Mouse (Mus musculus) left cerebral cortex, adult 18-20 months (tissue): Measurements from ENCODE around the gene Cdc14a. TPM values are rescaled to one million over a fixed set of nuclear protein-coding genes. Genes with fewer than 3 reads are reported as not detected.

ENCODE experiments used
- DNase-seq, 2 experiments: peaks; one replicate each; pipeline ENCODE4 v3.0.0; 2021 to 2022; ENCODE audit warnings: low spot score in 2 of 2, mixed read lengths in 1 of 2
- long read RNA-seq, 2 experiments: library from polyadenylated mRNA; stranded (forward); transcript quantifications; one replicate each; pipeline ENCODE4 v2.0.0; 2021
- total RNA-seq, 2 experiments: library from RNA; stranded (reverse); gene quantifications; 2 replicates each; pipeline ENCODE4 v1.2.3; 2021

The Cdc14a gene
- total RNA-seq: 1 to 10 TPM; 3.4 to 3.6 TPM
- long read RNA-seq, experiment 1, partial matches to known transcripts: 1 of 3 reads
- long read RNA-seq, experiment 1, other reads (novel, unspliced or antisense): 1 of 3 reads
- long read RNA-seq, experiment 2, full-length matches to known transcripts: 1 of 1 reads
- long read RNA-seq, experiment 2, partial matches to known transcripts: 0 of 1 reads
- long read RNA-seq, experiment 2, other reads (novel, unspliced or antisense): 0 of 1 reads

GRCm38 (mm10) chr3:116423353-116424159 is at the start of gene Cdc14a:
TSS of gene Cdc14a (minus strand) at chr3:116424032.
- DNase-seq: peak; percentile 36 to 54

- no peak for DNase-seq
Observed at GRCm38 (mm10) chr3:116465709-116466108, 41.9 kb upstream of the Cdc14a start.

DNA sequence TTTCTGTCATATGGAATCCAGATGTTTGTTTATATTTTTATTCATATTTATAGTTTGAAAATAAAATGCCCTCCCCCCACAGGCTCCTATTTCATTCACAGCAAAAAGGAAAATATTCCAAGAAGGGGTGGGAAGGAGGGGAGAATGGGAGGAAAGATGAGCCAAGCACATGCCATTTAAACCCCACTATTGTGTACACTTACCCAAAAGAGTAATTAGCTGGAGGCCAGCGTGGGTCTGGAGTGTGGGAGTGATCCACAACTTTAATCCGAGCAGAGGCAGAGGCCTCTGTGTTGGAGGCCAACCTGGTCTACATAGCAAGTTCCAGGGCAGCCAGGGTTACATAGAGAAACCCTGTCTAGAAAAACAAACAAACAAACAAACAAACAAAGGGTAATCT is 40.5 kb upstream of the Cdc14a start:
- DNase-seq: no peak

GRCm38 (mm10) chr3:116461053-116461452 is 37.2 kb upstream of the Cdc14a start:
- no peak for DNase-seq

GRCm38 (mm10) chr3:116454529-116454928 is 30.7 kb upstream of the Cdc14a start:
- no peak for DNase-seq

DNA sequence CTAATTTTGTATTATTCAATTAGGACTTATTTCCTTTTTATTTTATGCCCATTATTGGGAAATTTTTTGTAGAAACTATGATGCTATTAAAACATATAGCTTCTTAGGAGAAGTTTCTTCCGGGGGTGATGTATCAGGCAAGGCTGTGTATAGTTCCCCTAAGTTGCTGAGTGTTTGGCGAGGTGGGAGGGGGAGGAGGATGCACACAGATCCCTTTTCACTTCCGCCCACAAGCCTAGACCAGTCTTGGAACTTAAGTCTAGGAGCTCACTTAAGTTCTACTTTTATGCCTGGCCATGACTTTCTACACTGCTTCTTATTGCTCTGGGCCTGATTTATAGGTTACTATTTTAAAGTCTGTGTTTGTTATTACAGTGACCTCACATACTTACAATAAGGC is 26.9 kb upstream of the Cdc14a start:
- no peak for DNase-seq

- DNase-seq: no peak
Observed at GRCm38 (mm10) chr3:116444327-116444726, 20.5 kb upstream of the Cdc14a start.

DNA sequence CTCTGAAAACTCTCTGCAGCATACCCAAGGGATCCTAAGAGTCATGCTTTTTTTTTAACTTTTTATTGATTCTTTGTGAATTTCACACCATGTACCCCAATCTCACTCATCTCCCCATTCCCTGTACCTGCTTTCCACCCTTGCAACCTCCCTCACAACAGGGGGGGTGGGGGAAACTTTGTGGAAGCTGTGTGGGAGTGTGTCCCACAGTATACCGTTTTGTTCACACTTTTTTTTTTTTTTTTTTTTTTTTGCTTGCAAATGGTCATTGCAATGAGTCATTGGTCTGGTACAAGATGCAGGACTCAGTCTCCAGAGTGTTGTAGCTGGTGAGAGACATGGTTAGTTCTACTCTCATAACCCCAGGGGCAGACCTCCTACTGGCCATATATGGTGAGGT is 19.0 kb upstream of the Cdc14a start:
- no peak for DNase-seq

GRCm38 (mm10) chr3:116441518-116442205 is 17.8 kb upstream of the Cdc14a start:
- no peak for DNase-seq

DNA sequence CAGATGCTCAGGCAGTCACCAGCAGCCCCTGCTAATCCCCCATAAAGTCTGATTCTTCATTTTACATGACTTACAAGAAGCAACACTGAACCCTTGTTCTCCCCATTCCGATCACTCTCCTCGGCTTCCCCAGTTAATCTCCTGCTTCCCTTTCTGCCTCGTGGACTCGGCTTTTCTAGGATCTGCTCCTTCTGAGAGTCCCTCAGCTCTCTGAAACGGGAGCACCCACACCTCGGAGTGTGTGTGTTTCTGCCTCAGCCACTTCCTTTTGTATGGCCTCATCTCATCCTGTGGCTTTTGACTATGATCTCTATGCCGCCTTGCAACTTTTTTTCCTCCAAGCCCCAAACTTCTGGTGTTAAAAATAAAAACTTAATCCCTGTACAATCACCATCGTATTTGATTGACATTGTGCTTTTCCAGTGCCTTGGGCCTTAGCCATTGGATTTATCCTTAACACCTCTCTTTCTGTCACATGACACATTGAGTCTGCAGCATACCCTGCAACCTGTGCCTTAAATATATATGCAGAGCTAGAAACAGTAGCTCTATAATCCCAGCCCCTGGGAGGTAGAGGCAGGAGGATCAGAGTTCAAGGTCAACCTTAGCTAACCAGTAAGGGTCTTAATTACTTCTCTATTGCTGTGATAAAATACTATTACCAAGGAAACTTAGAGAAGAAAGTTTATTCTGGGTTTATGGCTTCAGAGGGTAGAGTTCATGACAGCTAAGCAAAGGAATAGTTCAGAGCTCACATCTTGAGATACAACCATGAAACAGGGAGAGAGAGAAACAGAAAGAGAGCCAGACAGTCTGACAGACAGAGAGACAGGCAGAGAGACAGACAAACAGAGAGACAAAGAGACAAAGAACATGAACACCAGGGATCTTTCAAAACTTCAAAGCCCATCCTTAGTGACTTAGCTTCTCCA is 16.5 kb upstream of the Cdc14a start:
- no peak for DNase-seq

DNA sequence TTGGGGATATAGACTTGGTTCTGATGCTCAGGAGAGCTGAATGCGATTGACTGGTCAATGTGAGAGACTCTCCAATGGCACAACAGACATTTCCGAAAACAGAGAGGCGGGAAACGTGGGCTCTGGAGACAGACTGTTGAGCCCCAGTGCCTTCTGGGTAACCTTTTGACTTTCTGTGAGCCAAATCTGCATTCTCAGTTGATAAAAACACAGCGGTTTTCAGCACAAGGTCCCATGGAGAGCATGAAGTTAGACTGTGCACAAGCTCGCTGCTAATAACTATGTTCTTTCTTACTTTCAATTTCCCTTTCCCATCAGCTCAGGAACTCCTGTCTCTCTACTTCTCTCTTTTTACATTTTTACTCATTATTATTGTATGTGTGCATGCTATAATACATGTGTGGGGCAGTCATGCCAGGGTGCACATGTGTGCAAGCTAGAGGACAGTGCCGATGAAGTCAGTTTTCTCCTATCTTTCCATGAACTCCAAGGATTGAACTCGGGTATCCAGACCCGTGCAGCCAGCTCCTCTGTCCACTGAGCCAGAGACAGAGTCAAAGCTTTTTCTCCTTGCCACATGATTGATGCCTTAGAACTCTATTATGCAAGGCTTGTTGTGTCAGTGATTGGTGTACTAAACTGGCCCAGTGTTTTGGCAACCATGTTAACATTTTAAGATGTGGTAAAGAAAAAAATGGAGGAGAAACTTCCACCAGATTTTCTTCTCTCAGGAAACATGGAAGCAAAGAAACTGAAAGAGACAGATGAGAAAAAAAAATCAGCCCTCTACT is 13.2 kb upstream of the Cdc14a start:
- no peak for DNase-seq

DNA sequence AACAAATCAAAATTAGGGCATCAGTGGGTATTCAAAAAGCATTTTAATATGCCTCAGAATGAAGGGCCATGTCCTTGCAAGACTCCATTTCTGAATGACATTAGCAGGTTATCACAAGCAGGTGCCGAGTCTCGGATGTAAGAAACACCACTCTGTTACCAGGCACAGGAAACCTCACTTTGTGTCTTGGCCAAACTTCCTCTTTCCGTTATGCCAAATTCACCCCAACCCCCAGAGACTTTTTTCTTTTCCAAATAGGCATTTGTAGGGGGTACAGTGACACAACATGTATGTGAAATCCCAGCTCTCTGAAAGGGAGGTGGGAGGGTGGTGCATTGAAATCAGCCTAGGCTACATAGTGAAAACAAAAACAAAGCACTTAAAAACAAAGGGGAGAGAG is 12.3 kb upstream of the Cdc14a start:
- DNase-seq: no peak

- DNase-seq: no peak
Observed at GRCm38 (mm10) chr3:116434757-116435156, 10.9 kb upstream of the Cdc14a start.

GRCm38 (mm10) chr3:116425901-116426300 is 2.1 kb upstream of the Cdc14a start:
- no peak for DNase-seq

GRCm38 (mm10) chr3:116424973-116425284 is 1.1 kb upstream of the Cdc14a start:
- DNase-seq: peak; percentile 65 to 67

GRCm38 (mm10) chr3:116424160-116424972 is 534 bp upstream of the Cdc14a start:
- DNase-seq: no peak

- DNase-seq: peak; percentile 12 to 46
Observed at GRCm38 (mm10) chr3:116422795-116423352, 958 bp downstream of the Cdc14a start.

DNA sequence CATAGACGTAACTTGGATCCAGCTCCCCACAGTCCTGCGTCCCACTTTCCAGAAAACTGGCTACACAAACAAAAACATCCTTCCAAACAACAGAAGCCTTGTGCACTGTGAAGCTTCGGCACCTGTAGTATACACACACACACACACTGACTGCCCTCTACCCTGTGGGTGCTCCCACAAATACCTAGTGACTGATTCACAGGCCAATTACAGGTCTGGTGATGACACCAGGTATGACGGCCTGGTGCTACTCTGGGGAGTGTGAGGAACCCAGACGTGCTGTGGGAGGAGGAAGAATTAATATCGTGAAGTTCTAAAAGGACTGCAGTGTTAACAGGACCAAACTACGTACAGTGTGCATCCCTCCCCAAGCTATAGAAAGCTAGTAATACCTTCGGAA is 1.8 kb downstream of the Cdc14a start:
- no peak for DNase-seq

- no peak for DNase-seq
Observed at GRCm38 (mm10) chr3:116421121-116421520, 2.7 kb downstream of the Cdc14a start.
